Comparison of ENCODE assay signal across 25 mouse cellular contexts in the genomic region with DNA sequence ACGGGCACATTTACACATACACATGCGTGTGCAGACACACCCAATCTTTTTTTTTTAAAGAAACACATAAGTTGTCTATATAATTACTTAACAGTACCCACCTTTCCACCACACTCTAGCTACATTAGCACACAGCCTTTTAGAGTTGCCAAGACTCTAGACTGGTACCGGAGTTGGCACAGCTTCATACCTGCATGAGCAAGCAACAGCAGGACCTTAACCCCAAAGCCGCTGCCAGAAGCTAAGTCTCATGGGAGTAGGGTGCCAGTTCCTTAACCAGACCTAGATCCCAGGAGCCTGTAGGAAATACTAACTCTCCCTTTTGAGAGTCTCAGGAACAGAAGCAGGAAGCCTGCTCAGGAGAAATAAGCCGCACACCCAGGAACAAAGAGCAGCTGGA. TPM values are rescaled to one million over a fixed set of nuclear protein-coding genes. Genes with fewer than 3 reads are reported as not detected.
"Had no signal": no experiment of that assay in that cellular context is flagged by ENCODE, and none has a peak within 500 bp of the region (broad histone marks: within the 10 kb centered on the region; RNA-seq: fewer than 3 reads in every experiment).

No protein-coding gene starts in this region.

- H3K27me3 ChIP-seq: midbrain, embryonic 13.5 days; neural tube, embryonic 13.5 days; stomach, embryonic 15.5 days had no signal

- H3K9ac ChIP-seq: limb, embryonic 13.5 days; liver, embryonic 14.5 days; liver, postnatal 0 days; lung, embryonic 14.5 days; midbrain, embryonic 13.5 days; neural tube, embryonic 13.5 days; stomach, embryonic 15.5 days had no signal

- DNase-seq: layer of hippocampus, adult 9-11 months; liver; liver, postnatal 0 days; lung, embryonic 14.5 days; retina, postnatal 1 day; right cerebral cortex, postnatal 25 days; spleen, adult 18-20 months; thymus, adult 18-20 months; thymus, postnatal 36 days had no signal

- H3K4me2 ChIP-seq: limb, embryonic 13.5 days; lung, embryonic 14.5 days; midbrain, embryonic 13.5 days; neural tube, embryonic 13.5 days; stomach, embryonic 15.5 days had no signal

- H3K36me3 ChIP-seq: limb, embryonic 10.5 days; limb, embryonic 13.5 days; midbrain, embryonic 10.5 days; midbrain, embryonic 13.5 days; neural tube, embryonic 13.5 days; stomach, embryonic 15.5 days had no signal

- H3K9me3 ChIP-seq: limb, embryonic 10.5 days; limb, embryonic 13.5 days; megakaryocyte, embryonic 14.5 days; midbrain, embryonic 10.5 days; midbrain, embryonic 13.5 days; neural tube, embryonic 13.5 days; stomach, embryonic 15.5 days had no signal

- H3K27ac ChIP-seq: hindbrain, postnatal 0 days; limb, embryonic 10.5 days; limb, embryonic 13.5 days; liver, embryonic 14.5 days; macrophage; midbrain, embryonic 10.5 days; midbrain, embryonic 13.5 days; neural tube, embryonic 13.5 days; stomach, embryonic 15.5 days had no signal

- ATAC-seq: hindbrain, postnatal 0 days; inflammation-experienced regulatory T-cells, adult 6 months; intestine, postnatal 0 days; liver, postnatal 0 days; midbrain, embryonic 13.5 days; midbrain, embryonic 16.5 days had no signal

- H3K4me3 ChIP-seq: limb, embryonic 10.5 days; limb, embryonic 13.5 days; megakaryocyte, embryonic 14.5 days; midbrain, embryonic 10.5 days; midbrain, embryonic 13.5 days; myocyte; neural tube, embryonic 13.5 days; stomach, embryonic 15.5 days had no signal

- H3K4me1 ChIP-seq: midbrain, embryonic 13.5 days had no signal

RNA-seq across cellular contexts. Expression of a gene that starts 20.5 kb away (rescaled TPM):
- total RNA-seq: monocyte, adult 5-6 weeks; neutrophil, adult 5-6 weeks had no signal
- polyA plus RNA-seq: inflammation-experienced regulatory T-cells, adult 6 months had no signal
